Mouse (Mus musculus) lung, postnatal 4 days (tissue): ENCODE results near the gene Dip2b.

Experiments used
- DNase-seq, 2 experiments: peaks; one replicate each; pipeline ENCODE4 v3.0.0; 2021

Dip2b gene

GRCm38 (mm10) chr15:100038470-100038971, at the start of gene Dip2b:
Dip2b (plus strand) TSS chr15:100038664.
- peak; percentile 96 to 98 for DNase-seq

GRCm38 (mm10) chr15:99993100-99993499, 45.4 kb upstream of the Dip2b start:
- DNase-seq = no peak

- DNase-seq = no peak
Observed at GRCm38 (mm10) chr15:99997114-99997804, 41.2 kb upstream of the Dip2b start.

GRCm38 (mm10) chr15:99999390-99999789, 39.1 kb upstream of the Dip2b start:
- no peak for DNase-seq

GRCm38 (mm10) chr15:100004677-100005273, 33.7 kb upstream of the Dip2b start:
- DNase-seq = no peak

GRCm38 (mm10) chr15:100006180-100006579, 32.3 kb upstream of the Dip2b start:
- no peak for DNase-seq

GRCm38 (mm10) chr15:100018280-100018899, 20.1 kb upstream of the Dip2b start:
- no peak for DNase-seq

GRCm38 (mm10) chr15:100021175-100021574, 17.3 kb upstream of the Dip2b start:
- DNase-seq = no peak

- DNase-seq = peak in 1 of 2 experiments; percentile 64
Observed at GRCm38 (mm10) chr15:100022923-100023322, 15.5 kb upstream of the Dip2b start.

GRCm38 (mm10) chr15:100025076-100025834, 13.2 kb upstream of the Dip2b start:
- no peak for DNase-seq

- DNase-seq = no peak
Observed at GRCm38 (mm10) chr15:100028133-100028532, 10.3 kb upstream of the Dip2b start.

GRCm38 (mm10) chr15:100029497-100029896, 9.0 kb upstream of the Dip2b start:
- DNase-seq = no peak

GRCm38 (mm10) chr15:100029900-100030299, 8.6 kb upstream of the Dip2b start:
- DNase-seq = no peak

- peak; percentile 56 to 58 for DNase-seq
Observed at GRCm38 (mm10) chr15:100032546-100032945, 5.9 kb upstream of the Dip2b start.

GRCm38 (mm10) chr15:100039001-100039701, 687 bp downstream of the Dip2b start:
- peak; percentile 49 to 67 for DNase-seq

GRCm38 (mm10) chr15:100040541-100041266, 2.2 kb downstream of the Dip2b start:
- DNase-seq = peak; percentile 26 to 27

- DNase-seq = no peak
Observed at GRCm38 (mm10) chr15:100041267-100042047, 3.0 kb downstream of the Dip2b start.

- no peak for DNase-seq
Observed at GRCm38 (mm10) chr15:100042048-100042400, 3.6 kb downstream of the Dip2b start.

GRCm38 (mm10) chr15:100045576-100045975, 7.1 kb downstream of the Dip2b start:
- DNase-seq = no peak

- DNase-seq = no peak
Observed at GRCm38 (mm10) chr15:100049496-100050087, 11.1 kb downstream of the Dip2b start.

GRCm38 (mm10) chr15:100050940-100051339, 12.5 kb downstream of the Dip2b start:
- DNase-seq = no peak
